Mouse (Mus musculus) left cerebral cortex, postnatal 10 days (tissue): ENCODE results near the gene Araf. TPM values are rescaled to one million over a fixed set of nuclear protein-coding genes. Genes with fewer than 3 reads are reported as not detected.
"Not testable (repeated sequence)": the region's sequence is repeated elsewhere in the genome, so short reads cannot be mapped to it uniquely, and the experiment has no call there.

ENCODE experiments used
- DNase-seq, 2 experiments: peaks; one replicate each; pipeline ENCODE4 v3.0.0; 2021 to 2022; ENCODE audit warnings: low spot score in 2 of 2, mixed read lengths in 1 of 2; ENCODE audit errors: extremely low spot score in 1 of 2
- intact Hi-C: fragments of 180-260 bp; cut with DNase I; formaldehyde crosslinking; loops from one replicate; pipeline ENCODE4 v1.15.1; 2025
- total RNA-seq, 2 experiments: library from RNA; stranded (reverse); gene quantifications; 2 replicates each; pipeline ENCODE4 v1.2.3; 2021

The Araf gene
- total RNA-seq: 100 to 1,000 TPM; 210 to 211 TPM

- DNase-seq: peak; percentile 4 to 24
Observed at GRCm38 (mm10) chrX:20797681-20798080, at the start of gene Araf. Araf (plus strand) TSS chrX:20797814.

GRCm38 (mm10) chrX:20748829-20749228, 48.8 kb upstream of the Araf start:
- intact Hi-C loops: no loop called here
- DNase-seq: no peak

More at GRCm38 (mm10) chrX:20797681-20798080, at the start of gene Araf:
- intact Hi-C loops: loop anchor here (10.0 kb wide), 1 partner anchor 133 kb away; no protein-coding TSS in a partner anchor

- DNase-seq: no peak
- intact Hi-C loops: no loop called here
Observed at GRCm38 (mm10) chrX:20761201-20761600, 36.4 kb upstream of the Araf start.

- DNase-seq: peak; percentile 63 to 69
- intact Hi-C loops: no loop called here
Observed at GRCm38 (mm10) chrX:20770697-20771381, 26.8 kb upstream of the Araf start.

- intact Hi-C loops: no loop called here
- no peak for DNase-seq
Observed at GRCm38 (mm10) chrX:20771666-20772065, 25.9 kb upstream of the Araf start.

- DNase-seq: no peak
- intact Hi-C loops: no loop called here
Observed at GRCm38 (mm10) chrX:20775271-20776016, 22.2 kb upstream of the Araf start.

- no peak for DNase-seq
- intact Hi-C loops: no loop called here
Observed at GRCm38 (mm10) chrX:20777619-20778018, 20.0 kb upstream of the Araf start.

- no peak for DNase-seq
Observed at GRCm38 (mm10) chrX:20787309-20787708, 10.3 kb upstream of the Araf start.

GRCm38 (mm10) chrX:20792417-20792816, 5.2 kb upstream of the Araf start:
- intact Hi-C loops: loop anchor here (10.0 kb wide), 1 partner anchor 128 kb away; no protein-coding TSS in a partner anchor
- DNase-seq: no peak

More at GRCm38 (mm10) chrX:20787309-20787708, 10.3 kb upstream of the Araf start:
- intact Hi-C loops: no loop called here

GRCm38 (mm10) chrX:20793230-20793629, 4.4 kb upstream of the Araf start:
- intact Hi-C loops: loop anchor here (10.0 kb wide), 1 partner anchor 128 kb away; no protein-coding TSS in a partner anchor
- no peak for DNase-seq

- DNase-seq: no peak
- intact Hi-C loops: loop anchor here (10.0 kb wide), 1 partner anchor 129 kb away; no protein-coding TSS in a partner anchor
Observed at GRCm38 (mm10) chrX:20794229-20794628, 3.4 kb upstream of the Araf start.

GRCm38 (mm10) chrX:20798141-20798796, 655 bp downstream of the Araf start:
- intact Hi-C loops: loop anchor here (10.0 kb wide), 1 partner anchor 133 kb away; no protein-coding TSS in a partner anchor
- DNase-seq: peak; percentile 82 to 83

- no peak for DNase-seq
Observed at GRCm38 (mm10) chrX:20798797-20799147, 1.2 kb downstream of the Araf start.

GRCm38 (mm10) chrX:20801456-20801855, 3.8 kb downstream of the Araf start:
- intact Hi-C loops: no loop called here
- DNase-seq: no peak

More at GRCm38 (mm10) chrX:20798797-20799147, 1.2 kb downstream of the Araf start:
- intact Hi-C loops: loop anchor here (10.0 kb wide), 1 partner anchor 134 kb away; no protein-coding TSS in a partner anchor

GRCm38 (mm10) chrX:20804301-20804700, 6.7 kb downstream of the Araf start:
- DNase-seq: not testable (repeated sequence)

GRCm38 (mm10) chrX:20806295-20806694, 8.7 kb downstream of the Araf start:
- DNase-seq: no peak
- intact Hi-C loops: no loop called here

More at GRCm38 (mm10) chrX:20804301-20804700, 6.7 kb downstream of the Araf start:
- intact Hi-C loops: not testable (repeated sequence)

GRCm38 (mm10) chrX:20816974-20817373, 19.4 kb downstream of the Araf start:
- intact Hi-C loops: loop anchor here (5.0 to 10.0 kb wide), 2 partner anchors 155 to 488 kb away; no protein-coding TSS in a partner anchor
- peak in 1 of 2 experiments; percentile 24 for DNase-seq

- intact Hi-C loops: loop anchor here (5.0 to 10.0 kb wide), 2 partner anchors 157 to 486 kb away; no protein-coding TSS in a partner anchor
- peak; percentile 67 to 90 for DNase-seq
Observed at GRCm38 (mm10) chrX:20819204-20819628, 21.6 kb downstream of the Araf start.
